Mouse (Mus musculus) layer of hippocampus, adult 11-12 months (tissue): ENCODE data around the gene Carns1.
A peak's percentile ranks its signal among the peaks of the same experiment; 100 is the strongest.

ENCODE experiments used
- DNase-seq: peaks from one replicate; pipeline ENCODE4 v3.0.0; 2022; ENCODE audit warnings: low spot score

Gene Carns1

DNA sequence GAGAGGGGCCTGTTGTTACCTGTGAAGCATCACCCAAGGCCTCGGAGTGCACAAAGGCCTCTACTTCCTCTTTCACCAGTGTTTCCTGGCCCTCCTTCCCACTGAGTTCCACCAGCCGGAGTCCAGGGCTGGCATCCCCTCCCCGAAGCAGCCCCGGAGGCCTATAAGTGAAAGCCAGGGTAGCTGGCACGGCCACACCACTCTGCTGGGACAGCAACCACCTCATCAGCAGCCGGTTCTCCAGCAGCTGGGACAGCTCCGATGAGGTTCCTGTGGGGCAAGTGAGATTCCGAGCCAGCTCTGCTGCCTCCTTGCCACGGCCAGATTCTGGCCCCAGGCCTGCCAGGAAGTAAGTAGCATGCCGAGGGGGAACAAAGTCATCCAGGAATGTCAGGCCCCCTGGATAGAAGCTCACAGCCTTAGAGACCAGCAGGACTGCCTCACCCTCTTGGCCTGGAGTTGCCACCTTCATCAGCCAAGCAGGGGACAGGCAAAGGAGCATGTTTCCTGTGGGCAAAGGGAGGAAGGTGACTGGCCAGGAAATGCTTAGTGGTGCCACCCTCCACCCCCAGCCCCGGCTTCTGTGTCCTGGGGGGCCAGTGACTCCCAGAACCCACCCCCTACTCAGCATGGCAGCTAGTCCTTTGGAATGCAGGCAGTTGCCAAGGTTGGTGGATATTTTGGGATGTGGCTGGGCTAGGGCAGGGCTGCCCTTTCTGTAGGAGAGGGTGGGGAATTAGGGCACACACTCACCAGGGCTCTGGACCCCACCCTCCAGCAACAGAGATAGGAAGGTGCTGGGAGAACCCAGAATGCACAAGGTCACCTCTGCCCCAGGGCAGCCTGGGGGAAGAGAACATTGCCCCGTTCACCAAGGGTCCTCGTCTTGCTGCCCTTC lies 3.6 kb downstream of the Carns1 start:
- DNase-seq = no peak

DNA sequence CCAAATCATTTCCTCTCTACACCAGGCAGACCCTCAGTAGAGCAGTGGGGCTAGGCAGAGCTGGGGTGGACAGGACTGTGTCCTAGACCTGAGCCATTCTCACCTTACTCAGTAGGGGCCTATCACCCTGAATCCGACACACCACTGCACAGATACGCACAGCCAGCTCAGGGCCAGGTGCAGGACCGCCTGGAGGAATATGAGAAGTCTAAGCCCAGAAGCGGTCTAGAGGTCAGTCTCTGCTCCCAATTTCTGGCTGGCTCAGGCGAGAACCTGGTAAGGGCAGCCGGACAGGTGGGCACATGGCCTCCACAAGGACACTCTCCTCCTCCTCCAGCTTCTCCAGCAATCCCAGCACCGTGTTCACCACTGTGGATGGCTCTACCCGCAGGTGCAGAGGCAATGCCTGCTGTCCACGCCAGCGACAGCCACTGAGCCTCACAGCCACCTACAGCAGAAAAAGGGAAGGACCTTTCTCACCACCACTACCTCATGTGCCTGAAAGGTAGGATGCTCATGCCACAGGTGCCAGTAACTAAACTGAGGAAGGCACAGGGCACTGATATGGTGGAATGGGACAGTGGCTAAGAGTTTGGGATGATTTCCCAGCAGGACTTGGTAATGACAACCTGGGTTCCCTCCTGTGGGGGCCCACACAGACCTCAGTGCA lies 4.4 kb downstream of the Carns1 start:
- DNase-seq = no peak

DNA sequence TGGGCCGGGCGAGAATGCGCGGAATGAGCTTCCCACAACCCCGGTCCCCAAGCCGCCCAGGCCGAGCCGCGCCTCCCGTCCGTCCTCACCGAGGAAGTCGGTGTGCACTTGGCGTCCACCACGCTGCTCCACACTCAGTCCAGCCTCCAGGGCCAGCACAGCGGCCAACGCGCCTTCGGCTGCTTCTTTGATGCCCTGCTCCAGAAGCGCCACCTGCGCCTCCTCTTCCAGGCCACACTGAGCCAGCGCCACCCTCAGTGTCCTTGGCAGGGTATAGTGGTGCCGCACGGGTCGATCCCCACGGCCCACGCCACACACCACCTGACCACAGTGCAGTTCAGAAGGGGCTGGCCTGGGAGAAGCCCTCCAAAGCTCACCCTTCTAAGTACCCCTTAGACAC lies 5.5 kb downstream of the Carns1 start:
- no peak for DNase-seq

DNA sequence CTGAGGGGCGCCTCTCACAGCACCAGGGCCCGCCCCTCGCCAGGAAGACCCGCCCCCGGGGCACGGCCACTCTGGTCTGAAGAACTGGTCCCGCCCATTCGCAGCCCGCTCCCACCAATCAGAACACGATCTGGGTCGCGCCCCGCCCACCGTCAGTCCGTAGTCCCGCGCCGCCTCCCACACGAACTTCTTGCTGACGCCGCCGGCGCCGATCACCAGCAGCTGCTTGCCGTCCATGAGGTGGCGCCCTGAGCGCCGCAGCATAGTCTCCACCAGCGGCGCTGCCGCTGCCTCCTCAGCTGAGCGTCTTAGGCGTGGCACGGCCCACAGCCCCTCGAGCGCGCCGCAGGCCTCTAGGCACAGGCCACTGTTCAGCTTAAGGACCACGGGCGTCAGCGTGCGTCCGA lies 5.9 kb downstream of the Carns1 start:
- peak; percentile 99 for DNase-seq

DNA sequence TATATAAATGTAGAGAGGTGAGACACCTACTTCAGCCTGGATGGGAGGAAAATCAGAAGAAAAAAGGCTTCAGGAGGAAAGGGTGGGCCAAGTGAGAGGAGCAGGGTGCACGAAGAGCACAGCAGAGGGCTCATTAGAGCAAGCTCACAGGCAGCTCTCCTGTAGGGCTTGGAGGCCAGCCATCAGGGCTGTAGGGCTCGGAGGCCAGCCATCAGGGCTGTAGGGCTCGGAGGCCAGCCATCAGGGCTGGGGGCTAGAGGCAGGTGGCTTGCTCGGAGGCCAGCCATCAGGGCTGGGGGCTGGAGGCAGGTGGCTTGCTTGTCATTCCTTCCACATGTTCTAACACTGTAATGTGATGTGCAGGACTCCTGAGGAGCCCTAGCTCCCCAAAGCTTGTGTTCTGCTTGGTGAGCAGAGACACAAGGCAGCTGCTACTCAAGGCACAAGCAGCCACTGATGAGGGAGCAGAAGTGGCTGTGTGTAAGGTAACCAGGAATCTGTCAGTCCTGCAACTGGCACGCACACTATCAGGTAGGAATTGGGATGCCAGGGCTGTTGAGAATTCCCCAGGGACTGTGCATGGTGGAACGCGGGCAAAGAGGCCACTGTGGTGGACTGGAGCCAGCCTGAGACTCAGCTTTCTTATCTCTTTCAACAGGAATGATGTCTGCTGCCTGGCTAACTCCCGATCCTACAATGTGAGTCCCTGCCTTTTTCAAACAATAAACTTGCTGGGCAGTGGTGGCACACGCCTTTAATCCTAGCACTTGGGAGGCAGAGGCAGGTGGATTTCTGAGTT lies 8.4 kb downstream of the Carns1 start:
- DNase-seq = no peak

DNA sequence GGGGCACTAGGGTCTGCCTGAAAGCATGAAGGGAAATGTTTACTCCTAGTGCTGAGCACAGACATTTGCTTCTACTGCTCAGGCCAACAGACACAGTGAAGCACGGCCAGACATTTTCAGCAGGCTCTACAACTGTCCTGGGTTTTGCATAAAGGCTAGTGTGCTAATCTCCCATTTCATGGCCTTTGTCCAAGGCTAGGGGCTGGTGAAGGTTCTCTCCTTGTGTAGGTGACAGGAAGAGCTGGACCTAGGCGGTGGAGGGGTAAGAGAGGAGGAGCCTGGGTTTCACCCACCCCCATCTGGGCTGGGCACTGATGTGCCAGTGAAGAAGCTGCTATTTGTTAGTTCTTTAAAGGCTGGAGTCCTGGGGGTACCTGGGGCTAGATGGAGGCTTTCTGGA lies 10.6 kb downstream of the Carns1 start:
- no peak for DNase-seq

DNA sequence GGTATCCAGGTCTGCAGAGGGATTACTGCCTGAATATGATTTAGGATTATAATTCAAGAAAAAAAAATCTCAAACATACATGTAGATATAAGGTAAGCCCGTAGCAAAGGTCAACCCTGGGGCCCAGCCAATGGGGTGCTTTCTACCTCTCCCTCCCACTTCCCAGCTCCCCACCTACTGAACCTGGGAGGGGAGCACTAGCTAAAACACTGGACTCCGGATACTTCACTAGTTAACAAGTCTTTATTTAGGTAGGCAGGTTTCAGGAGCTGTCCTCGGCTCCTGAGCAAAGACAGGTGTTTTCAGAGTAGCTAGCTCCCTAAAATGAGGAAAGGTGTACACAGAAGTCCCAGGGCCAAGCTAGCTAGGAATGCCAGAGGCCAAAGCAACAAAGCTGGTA lies 11.2 kb downstream of the Carns1 start:
- no peak for DNase-seq

DNA sequence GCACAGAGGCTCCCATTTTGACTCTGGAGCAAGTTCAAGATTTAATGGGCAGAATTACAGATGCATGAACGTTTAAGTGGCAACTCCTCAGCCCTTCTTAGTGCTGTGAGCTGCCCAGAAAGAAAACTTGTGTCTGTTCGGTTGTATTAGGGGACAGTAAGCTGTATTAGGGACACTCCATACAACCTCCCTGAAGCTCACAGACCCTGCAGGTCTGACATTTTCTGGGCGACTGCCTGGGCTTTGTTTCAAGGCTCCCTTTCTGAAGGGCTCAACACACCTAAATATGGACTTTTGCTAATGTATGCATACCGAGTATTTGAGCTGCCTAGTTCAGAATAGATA lies 11.8 kb downstream of the Carns1 start:
- DNase-seq = no peak

DNA sequence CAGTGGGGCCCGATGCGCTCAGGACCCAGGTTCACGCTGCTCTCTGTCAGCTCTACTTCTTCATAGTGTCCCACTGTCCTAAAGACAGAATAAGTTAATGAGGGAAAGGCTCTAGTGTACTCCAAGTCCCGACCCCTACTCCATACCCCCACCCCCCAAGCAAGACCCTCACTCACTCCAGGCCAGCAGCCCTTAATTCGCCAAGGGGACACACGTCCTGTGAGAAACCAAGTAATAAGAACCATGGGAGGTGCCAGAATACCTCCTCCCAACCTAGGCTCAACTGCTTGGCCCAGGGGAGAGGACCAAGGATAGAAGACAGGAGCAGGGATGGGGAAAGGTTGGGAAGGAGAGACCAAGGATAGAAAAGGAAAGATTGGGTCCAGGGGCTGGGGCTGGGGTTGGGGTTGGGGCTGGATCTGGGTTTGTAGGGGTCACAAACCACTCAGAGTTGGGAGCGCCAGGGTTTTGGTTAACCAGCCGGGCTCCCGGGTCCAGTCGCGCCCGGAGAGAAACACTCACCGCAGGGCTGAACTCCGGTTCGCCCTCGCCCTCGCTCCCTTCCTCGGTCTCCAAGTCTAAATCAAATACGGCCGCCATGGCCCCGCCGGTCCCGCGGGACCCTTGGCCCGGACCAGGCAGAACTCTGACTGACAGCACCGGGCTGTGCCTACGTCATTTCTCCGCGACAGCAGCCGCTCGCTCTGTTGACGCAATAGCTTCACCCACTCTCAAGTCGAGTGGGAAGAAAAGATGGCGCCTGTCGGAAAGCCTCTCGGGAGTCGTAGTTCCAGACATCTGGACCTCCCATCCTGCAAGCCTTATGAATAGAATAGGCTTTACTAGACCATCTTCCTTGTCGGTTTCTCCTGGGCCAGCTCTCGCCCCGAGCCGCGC lies 12.4 kb downstream of the Carns1 start, which contains the start of gene Rps6kb2:
TSS of gene Rps6kb2 (minus strand) at position 709 of the 897 bp plus-strand sequence.
- DNase-seq = peak; percentile 98

DNA sequence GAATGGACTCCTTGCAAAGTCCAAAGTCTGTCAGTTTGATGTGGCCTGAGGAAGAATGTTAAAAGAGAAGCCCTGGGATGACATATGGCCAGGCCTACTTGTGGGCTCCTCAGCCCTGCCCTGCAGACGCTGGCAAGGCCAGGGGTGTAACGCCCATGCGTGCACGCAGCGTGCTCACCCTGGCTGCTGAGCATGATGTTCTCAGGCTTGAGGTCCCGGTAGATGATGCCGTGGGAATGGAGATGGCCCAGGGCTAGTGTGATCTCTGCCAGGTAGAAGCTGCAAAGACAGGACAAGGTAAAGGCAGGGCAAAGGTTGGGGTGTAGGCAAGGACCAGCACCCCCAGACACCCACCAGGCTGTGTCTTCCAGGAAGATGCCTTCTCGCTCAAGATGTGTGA lies 16.2 kb downstream of the Carns1 start:
- DNase-seq = no peak

DNA sequence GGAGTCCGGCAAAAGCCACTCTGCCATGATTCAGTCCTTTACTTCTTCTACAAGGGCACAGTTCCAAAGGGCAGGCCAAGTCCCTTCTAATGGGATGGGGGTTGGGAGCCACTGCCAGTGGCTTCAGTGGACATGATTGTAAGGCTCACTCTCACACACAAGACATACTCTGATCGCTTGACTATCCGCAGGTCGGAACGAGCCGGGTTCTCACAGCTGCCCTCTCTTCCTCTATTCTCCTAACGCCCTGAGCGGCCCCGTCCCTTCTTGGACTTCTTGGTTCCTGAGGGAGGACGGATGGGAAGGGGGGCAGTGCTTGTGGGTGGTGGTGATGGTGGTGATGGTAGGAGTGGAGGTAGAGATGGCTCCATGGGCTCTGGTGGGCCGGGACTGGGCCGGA lies 18.5 kb downstream of the Carns1 start:
- DNase-seq = no peak

DNA sequence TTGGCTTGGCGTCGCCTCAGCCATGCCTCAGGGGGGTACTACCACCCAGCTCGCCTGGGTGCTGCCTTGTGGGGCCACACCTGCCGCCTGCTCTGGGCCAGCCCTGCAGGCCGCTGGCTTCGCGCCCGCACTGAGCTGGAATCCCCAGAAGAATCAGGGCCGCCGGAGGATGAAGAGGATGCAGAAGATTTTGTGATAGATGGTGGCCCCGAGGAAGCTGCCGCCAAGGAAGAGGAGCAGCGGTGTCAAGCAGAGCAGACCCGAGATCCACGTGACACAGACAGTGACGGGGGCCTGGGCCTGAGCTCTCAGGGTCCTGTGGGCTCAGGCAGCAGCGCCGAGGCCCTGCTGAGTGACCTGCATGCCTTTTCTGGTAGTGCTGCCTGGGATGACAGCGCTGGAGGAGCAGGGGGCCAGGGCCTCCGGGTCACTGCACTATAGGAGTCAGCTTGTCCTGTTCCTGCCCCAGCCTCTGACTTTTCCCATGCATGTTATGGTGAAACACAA lies 19.2 kb downstream of the Carns1 start:
- DNase-seq = no peak

DNA sequence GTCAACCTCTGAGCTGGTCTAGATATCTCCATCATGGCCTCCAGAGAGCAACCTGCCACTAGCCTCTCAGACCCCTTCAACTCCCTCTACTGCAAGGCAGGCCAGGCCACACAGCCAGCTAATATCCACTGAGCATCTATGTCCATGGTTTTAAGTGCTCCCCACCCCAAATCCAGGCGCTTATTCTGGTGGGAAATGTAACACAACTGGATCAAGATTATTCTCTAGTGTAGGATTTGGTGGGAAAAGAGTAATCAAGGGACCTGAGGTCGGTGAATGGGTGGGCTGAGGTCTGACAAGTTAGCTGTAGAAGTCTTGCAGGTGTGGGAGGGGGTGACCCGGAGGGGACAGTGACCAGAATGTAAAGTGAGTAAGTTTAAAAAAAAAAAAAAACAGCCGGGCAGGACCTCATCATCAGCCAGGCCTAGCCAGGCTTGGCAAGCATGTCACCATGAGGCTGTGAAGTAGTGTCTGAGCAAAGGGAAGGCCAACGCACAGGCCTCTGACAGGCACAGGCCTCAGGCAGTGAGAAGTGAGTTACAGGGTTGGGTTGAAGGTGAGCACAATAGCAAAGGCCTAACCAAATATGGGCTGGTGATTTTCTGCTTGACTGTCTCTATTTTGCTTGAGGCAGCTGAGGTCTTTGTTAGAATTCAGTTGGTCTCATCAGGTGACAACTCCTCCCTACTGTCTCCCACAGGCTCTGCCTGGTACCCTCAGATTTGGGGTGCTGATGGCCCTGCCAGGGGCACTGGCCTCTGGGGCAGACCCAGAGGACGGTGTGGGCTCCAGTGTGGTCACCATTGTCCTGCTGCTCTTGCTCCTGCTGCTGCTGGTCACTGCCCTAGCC lies 19.8 kb downstream of the Carns1 start:
- no peak for DNase-seq

DNA sequence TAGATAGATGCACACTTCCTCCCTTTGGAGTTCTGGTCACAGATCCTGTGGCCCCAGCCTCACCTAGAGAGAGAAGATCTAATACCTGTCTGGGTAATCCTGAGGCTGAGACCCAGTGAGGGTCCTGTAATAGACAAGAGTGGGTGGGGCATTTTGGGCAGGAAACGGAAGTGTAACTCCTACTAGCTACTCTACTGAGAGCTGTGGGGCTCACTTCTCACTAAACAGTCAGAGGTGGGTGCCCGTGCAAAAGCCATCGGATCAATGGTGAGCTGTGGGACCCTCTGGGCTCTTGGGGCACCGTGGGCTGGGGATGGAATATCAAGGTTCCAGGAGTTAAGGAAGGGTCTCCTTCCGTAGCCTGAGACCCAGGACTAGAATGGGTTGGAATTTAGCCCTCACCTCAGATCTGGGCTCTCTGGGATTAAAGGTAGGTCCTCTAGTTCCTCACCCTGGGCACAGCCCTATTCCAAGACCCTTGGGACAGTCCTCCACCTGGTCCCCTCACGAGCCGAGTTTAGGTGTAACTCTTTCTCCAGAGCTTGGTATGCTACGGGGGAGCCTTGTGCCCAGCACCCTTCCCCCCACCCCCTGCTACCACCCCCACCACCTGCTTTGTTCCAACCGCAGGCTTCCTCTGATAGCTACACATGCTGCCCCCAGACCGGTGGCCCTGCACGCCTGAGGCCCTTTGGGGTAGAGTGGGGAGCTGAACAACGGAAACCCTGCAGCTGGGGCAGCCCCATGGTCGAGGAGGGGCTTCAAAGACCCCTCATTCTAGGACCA lies 20.6 kb downstream of the Carns1 start:
- no peak for DNase-seq

DNA sequence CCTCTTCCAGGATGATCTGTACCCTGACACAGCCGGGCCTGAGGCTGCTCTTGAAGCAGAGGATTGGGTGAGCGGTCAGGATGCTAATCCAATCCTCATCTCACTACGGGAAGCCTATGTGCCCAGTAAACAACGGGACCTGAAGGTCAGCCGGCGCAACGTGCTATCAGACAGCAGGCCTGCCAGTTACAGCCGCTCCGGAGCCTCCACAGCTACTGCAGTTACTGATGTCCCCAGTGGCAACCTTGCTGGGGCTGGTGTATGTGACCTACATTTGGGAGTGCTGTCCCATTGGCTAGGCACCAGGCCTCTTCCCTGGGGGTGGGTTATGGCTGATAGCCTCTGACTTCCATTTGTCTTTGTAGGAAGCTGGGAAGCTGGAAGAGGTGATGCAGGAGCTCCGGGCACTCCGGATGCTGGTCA lies 22.0 kb downstream of the Carns1 start, which contains the start of gene Ptprcap:
TSS of gene Ptprcap (plus strand) at position 373 of the 423 bp plus-strand sequence.
- DNase-seq = no peak

DNA sequence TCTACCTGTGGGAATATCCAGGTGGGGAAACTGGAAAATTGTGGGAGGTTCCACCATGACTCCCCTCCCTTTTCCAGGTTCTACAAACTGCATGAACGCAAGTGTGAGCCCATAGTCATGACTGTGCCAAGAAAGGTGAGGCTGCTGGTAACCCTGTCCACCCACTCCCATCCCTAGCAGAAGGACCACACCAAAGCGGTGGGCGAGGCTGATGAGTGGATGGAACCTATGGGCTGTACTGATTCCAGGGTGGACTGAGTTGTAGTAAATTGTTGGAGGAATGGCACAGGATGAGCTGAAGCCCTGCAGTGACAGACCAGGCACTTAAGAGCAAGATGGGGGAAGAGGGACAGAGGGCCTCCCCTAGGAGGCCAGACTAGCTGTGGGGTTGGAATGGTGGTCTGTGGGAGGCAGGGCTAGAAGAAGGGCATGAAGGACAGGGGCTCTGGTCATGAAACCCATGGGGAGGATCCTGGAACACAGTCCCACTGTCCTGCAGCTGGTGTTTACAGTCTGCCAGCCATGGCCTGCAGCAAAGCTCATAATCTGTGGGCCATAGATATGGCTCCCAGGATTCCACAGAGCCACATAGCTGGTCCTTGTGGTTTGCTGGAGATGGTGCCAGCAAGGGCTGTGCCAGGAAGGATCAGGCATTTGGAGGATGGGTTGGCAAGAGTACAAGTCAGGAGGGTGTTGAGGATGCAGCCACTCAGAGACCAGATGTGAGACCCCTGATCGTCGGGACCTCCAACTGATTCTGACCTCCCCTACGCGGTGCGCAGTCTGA lies 22.6 kb downstream of the Carns1 start:
- no peak for DNase-seq

DNA sequence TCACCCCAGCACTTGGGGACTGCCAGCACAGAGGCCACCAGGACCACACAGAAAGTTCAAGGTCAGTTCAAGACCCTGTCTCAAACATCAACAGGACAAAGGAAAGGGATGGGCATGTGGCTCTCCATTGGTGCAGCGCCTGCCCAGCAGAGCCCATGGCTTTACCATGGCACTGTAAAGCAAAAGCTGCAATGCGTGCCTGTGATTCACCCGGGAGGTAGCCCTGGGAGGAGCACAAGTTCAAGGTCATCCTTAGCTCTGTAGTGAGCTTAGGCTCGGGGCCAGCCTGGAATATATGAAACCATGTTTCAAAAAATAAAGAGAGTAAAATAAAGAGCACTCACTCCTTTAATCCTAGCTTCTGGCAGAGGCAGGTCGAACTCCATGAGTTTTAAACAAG lies 23.4 kb downstream of the Carns1 start:
- DNase-seq = no peak

DNA sequence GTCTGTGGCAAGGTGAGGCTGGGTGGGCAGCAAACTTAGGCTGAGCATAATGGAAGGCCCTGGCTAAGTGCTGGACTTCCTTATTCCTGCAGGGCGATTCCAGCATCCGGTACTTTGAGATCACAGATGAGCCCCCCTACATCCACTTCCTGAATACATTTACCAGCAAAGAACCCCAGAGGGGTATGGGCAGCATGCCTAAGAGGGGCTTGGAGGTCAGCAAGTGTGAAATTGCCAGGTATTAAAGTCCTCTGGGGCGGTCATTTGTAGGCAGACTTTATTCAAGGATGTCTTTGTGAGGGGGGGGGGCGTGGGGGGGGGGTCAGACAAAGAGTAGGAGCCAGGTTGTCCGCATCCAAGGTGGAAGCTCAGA lies 23.8 kb downstream of the Carns1 start:
- DNase-seq = no peak
